Mouse (Mus musculus) cortical plate, adult 2 months (tissue): ENCODE measurements around the gene Pou5f1.

Experiments used
- CTCF ChIP-seq: fragments of 200-500 bp; IDR thresholded peaks from 2 replicates; pipeline ENCODE4 v1.5.1; 2011; ENCODE audit warnings: mild to moderate bottlenecking, control low read depth, low read length; ENCODE audit not compliant: insufficient read depth; ENCODE audit errors: extremely low read depth
- POLR2A ChIP-seq: fragments of 200-500 bp; IDR thresholded peaks from 2 replicates; pipeline ENCODE4 v1.6.1; 2011; ENCODE audit warnings: mild to moderate bottlenecking, low read length, control low read depth; ENCODE audit not compliant: insufficient read depth; ENCODE audit errors: extremely low read depth

DNA sequence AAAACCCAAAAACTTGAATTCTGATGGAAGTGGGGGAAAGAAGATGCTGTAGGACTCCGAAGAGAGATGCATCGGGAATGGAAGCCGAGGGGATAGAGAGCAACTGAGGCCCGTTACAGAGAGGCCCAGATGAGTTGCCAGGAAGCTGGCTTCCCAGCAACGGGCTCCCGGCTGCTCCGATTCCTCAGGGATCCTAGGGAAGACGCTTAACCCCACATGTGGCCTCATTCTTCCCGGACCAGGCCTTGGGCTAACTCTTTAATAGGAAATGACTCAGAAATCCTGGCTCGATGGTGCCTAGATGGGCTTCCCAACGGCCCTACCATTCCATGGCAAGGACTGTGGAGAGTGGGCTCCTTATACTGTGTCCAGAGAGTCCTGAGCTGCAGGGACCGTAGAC is 11.7 kb downstream of the Pou5f1 start:
- TF ChIP-seq CTCF (no peak), POLR2A (no peak)
